Mouse (Mus musculus) spleen, postnatal 14 days (tissue): ENCODE results near the gene Rp2.
A peak's percentile ranks its signal among the peaks of the same experiment; 100 is the strongest.

Experiments
- DNase-seq, 2 experiments: peaks; one replicate each; pipeline ENCODE4 v3.0.0; 2021 to 2022; ENCODE audit warnings: low spot score in 2 of 2

Rp2 gene

DNA sequence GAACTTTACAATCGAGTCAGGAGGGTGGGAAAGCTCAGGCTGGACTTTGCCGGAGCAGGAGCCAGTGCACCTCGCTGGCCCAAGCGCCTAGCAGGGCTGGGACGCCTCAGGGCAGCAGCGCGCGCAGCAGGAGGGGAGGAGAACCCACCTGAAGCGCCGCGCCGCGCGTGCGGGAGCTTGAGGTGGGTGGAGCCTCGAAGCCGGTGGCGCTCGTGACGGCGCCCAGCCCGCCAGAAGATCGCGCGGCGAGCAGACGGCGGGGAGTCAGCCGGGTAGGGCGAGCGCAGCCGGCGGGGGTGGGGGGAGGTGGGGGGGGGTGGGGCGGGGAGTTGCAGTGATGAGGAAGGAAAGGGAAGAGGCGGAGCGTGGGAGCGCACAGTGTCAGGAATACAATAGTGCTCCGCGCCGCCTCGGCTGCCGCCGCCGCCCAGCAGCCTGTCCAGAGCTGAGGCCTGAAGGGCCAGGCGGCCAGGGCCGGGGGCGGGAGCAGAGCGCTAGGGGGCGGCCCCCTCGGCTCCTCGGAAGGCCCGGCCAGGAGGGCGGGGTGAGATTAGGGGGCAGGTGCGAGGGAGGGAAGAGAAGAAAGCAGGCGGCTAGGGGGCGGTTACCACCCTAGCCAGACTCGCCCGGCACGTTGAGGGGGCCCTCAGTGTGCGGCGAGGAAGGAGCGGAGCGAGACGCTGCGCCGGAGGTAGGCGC is 61.0 kb downstream of the Rp2 start, which contains the start of gene Jade3:
Jade3 (plus strand) TSS at position 549 of the 699 bp plus-strand sequence.
- DNase-seq: peak; percentile 50 to 63

DNA sequence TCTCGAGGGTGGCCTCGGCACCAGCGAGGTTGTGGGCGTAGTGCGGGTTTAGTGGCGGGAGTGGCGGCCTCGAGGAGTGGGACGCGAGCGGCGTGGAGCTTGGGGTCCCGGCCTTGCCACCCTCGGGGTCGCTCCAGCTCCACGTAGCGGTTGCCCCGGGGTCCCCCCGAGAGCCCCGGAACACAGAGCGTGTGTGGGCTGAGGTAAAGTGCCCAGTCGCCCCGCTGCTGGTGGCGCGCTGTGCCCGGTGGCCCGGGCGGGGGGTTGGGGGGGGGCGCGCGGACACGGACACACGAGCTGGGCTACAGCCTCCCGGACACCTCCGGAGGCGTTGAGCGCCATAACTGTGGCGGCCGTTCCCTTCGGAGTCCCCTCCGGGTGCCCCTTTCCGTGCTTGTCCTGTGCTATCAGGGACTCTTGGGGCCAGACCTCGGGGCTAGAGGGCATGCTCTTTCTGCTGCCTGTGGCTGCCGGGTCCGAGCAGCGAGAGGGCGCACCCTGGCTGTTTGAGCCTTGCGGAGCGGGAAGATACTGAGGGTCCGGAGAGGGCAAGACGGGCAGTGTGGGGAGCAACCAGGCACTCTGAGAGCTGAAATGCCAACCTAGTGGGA is 61.7 kb downstream of the Rp2 start:
- DNase-seq: peak; percentile 8 to 13
